Mouse (Mus musculus) forebrain, embryonic 16.5 days (tissue): ENCODE results near the gene Gpr165. TPM values are rescaled to one million over a fixed set of nuclear protein-coding genes. Genes with fewer than 3 reads are reported as not detected.

ENCODE experiments used
- ATAC-seq: fragments of 200-750 bp; cut with Nextera tagmentation; 2 replicates; pipeline ENCODE4 v1.8.0; 2017; ENCODE audit warnings: mild to moderate bottlenecking, moderate library complexity
- H3K27ac ChIP-seq: fragments of 300-500 bp; sonication (generic); 2 replicates; pipeline ENCODE4 v1.5.1; 2014; ENCODE audit warnings: low read length, control low read depth
- H3K27me3 ChIP-seq: fragments of 300-500 bp; sonication (generic); replicated peaks from 2 replicates; pipeline ENCODE4 v1.6.1; 2014; ENCODE audit warnings: low read length; ENCODE audit not compliant: control insufficient read depth, insufficient read depth
- H3K36me3 ChIP-seq: fragments of 300-500 bp; sonication (generic); 2 replicates; pipeline ENCODE4 v1.6.1; 2014; ENCODE audit not compliant: control insufficient read depth, insufficient read depth
- H3K4me1 ChIP-seq: fragments of 300-500 bp; sonication (generic); replicated peaks from 2 replicates; pipeline ENCODE4 v1.6.1; 2014; ENCODE audit warnings: low read length; ENCODE audit not compliant: control insufficient read depth, insufficient read depth
- H3K4me2 ChIP-seq: fragments of 300-500 bp; sonication (generic); 2 replicates; pipeline ENCODE4 v1.6.1; 2014; ENCODE audit warnings: mild to moderate bottlenecking, low read length, control low read depth
- H3K4me3 ChIP-seq: fragments of 300-500 bp; sonication (generic); replicated peaks from 2 replicates; pipeline ENCODE4 v1.5.1; 2014; ENCODE audit warnings: mild to moderate bottlenecking, low read length, control low read depth
- H3K9ac ChIP-seq: fragments of 300-500 bp; sonication (generic); replicated peaks from 2 replicates; pipeline ENCODE4 v1.6.1; 2014; ENCODE audit warnings: low read depth, low read length, control low read depth
- H3K9me3 ChIP-seq: fragments of 300-500 bp; sonication (generic); 2 replicates; pipeline ENCODE4 v1.6.1; 2016; ENCODE audit warnings: low read length; ENCODE audit not compliant: control insufficient read depth
- WGBS: fragments of 180-500 bp; shearing (Covaris S2); extraction: QIAGEN DNeasy Blood & Tissue Kit; methylation state at CpG from one replicate; pipeline ENCODE4 v1.1.7; 2014; 5-methylcytosine and 5-hydroxymethylcytosine counted together
- polyA plus RNA-seq: library from polyadenylated mRNA; unstranded; fragments of >200 nt; fragmentation: Nextera tagmentation; extraction: Ambion mirVana; gene quantifications from 2 replicates; pipeline ENCODE4 v1.2.1, GENCODE M21; 2015

Gene Gpr165
- polyA plus RNA-seq = 3.9 and 7.4 TPM in 2 replicates

DNA sequence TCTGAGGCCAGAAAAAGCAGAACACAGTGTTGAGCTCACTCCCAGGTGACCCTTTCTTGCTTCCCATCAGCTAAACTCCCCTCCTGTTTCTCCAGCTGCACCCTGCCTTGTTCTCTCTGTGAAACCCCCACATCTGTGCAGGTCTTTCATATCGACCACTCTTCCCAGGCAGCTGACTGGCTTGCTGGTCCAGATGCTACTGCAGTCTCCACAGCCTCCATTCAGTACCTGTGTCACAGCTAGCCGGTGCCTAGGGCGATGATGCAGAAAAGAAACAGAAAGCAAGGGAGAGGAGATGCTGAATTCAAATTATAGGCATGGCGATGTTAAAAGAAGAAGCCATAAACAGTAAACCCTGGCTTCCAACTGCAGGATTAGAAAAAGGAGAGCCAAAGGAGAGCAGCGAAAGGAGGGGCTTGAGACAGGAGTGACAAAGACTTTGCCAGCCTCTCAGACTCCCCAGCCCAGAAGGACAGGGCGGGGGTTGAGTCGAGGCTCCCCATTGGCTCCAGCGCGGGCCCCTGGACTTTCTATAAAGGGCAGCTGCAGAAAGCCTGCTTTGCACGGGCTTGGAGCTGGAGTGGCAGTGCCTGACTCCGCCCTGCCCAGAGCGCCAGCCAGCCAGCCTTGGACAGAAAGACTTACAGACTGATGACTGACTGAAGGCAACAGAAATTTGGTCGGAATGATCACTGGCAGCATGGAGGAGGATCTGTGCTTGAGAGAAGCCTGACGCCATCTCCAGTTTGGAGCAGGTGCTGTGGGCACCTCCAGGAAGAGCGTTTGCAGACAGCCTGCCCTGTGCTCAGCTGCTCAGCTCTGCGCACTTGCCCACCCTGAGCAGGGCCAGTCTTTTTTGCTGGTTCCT is at the start of gene Gpr165:
Gene Gpr165 (plus strand): TSS at position 535 of the 868 bp plus-strand sequence.
- Histone ChIP-seq H3K4me2 (peak within 1 kb of the TSS; percentile 65), H3K27me3 (no peaks in the 10 kb centered on the region; the same call in 1 of the 2 replicates), H3K4me3 (peak within 1 kb of the TSS; percentile 46), H3K9ac (peak within 1 kb of the TSS; percentile 55), H3K4me1 (0 out of 2 replicates have a peak, but pooled peaks cover 3% of the 10 kb centered on the region), H3K27ac (peak within 1 kb of the TSS; percentile 10; the same call in 1 of the 2 replicates), H3K9me3 (no peaks in the 10 kb centered on the region), H3K36me3 (no peaks in the 10 kb centered on the region)
- WGBS = 18% methylated on average over 16 of the region's 16 CpGs
- peak; percentile 99 for ATAC-seq

DNA sequence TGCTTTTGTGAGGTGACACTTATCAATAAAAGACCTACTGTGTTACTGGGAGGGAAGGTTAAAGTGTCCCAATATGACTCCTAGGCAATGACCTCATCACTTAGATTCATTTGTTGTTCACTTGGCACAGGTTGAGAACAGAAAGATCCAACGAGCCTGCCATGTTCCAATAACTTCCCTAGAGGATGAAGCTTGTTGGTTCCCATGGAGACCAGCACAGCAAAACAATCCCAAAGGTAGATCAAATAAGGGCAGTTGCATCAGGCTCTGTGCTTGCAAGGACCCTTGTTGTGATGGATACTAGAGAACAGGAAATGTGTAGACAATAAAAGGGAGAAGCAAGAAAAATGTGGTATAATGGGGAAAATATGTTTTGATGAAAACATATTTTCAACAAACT is 38.4 kb upstream of the Gpr165 start:
- no peak overlapping the region for H3K4me2 ChIP-seq
- H3K4me1 ChIP-seq = no peaks in the 10 kb centered on the region
- no peak overlapping the region for H3K9ac ChIP-seq
- no peaks in the 10 kb centered on the region for H3K36me3 ChIP-seq
- no peak overlapping the region for H3K4me3 ChIP-seq
- no peaks in the 10 kb centered on the region for H3K27me3 ChIP-seq
- H3K27ac ChIP-seq = no peak overlapping the region
- WGBS = 33% methylated on average over 1 of the region's 1 CpGs
- ATAC-seq = no peak
- no peaks in the 10 kb centered on the region for H3K9me3 ChIP-seq
